Mouse (Mus musculus) MEL (cell line): Measurements from ENCODE around the gene Eef2k. TPM values are rescaled to one million over a fixed set of nuclear protein-coding genes. Genes with fewer than 3 reads are reported as not detected.
"Not testable (repeated sequence)": the region's sequence is repeated elsewhere in the genome, so short reads cannot be mapped to it uniquely, and the experiment has no call there.

Experiments
- DNase-seq: peaks from one replicate; pipeline ENCODE4 v3.0.0; 2011; ENCODE audit warnings: low read depth, low spot score
- H3K27ac ChIP-seq: 2 replicates; pipeline ENCODE4 v1.5.1; 2012; ENCODE audit warnings: low read depth, mild to moderate bottlenecking, control low read depth, low read length, moderate library complexity; ENCODE audit not compliant: control insufficient read depth
- H3K27me3 ChIP-seq, 2 experiments: fragments of 150-350 bp in 1 of 2; sonication (generic) in 1 of 2; 2 replicates each; pipeline ENCODE4 v1.6.1; 2012; ENCODE audit warnings: low read length in 2 of 2, mild to moderate bottlenecking in 2 of 2, improper control_type of control experiment in 1 of 2, moderate library complexity in 1 of 2; ENCODE audit not compliant: insufficient read depth in 2 of 2, control insufficient read depth in 1 of 2
- H3K36me3 ChIP-seq, 2 experiments: 2 replicates each; pipeline ENCODE4 v1.6.1; 2012 to 2014; ENCODE audit warnings: low read length in 2 of 2, improper control_type of control experiment in 1 of 2, inconsistent platforms in 1 of 2, mild to moderate bottlenecking in 1 of 2; ENCODE audit not compliant: insufficient read depth in 2 of 2, control insufficient read depth in 1 of 2
- H3K4me1 ChIP-seq, 2 experiments: fragments of 150-350 bp in 1 of 2; sonication (generic) in 1 of 2; 2 replicates each; pipeline ENCODE4 v1.6.1; 2012; ENCODE audit warnings: low read length in 2 of 2, improper control_type of control experiment in 1 of 2, mild to moderate bottlenecking in 1 of 2; ENCODE audit not compliant: insufficient read depth in 2 of 2, control insufficient read depth in 1 of 2
- H3K4me3 ChIP-seq, 2 experiments: fragments of 150-350 bp in 1 of 2; sonication (generic) in 1 of 2; 2 replicates each; pipeline ENCODE4 v1.5.1; 2012; ENCODE audit warnings: low read depth in 2 of 2, low read length in 2 of 2, mild to moderate bottlenecking in 2 of 2, moderate library complexity in 2 of 2, control low read depth in 1 of 2, improper control_type of control experiment in 1 of 2; ENCODE audit not compliant: control insufficient read depth in 1 of 2, insufficient read depth in 1 of 2
- H3K79me2 ChIP-seq: 2 replicates; pipeline ENCODE4 v1.6.1; 2012; ENCODE audit warnings: mild to moderate bottlenecking, low read length, moderate library complexity; ENCODE audit not compliant: control insufficient read depth, poor library complexity, insufficient read depth
- H3K9ac ChIP-seq: 2 replicates; pipeline ENCODE4 v1.6.1; 2012; ENCODE audit warnings: low read depth, mild to moderate bottlenecking, control low read depth, low read length, moderate library complexity; ENCODE audit not compliant: control insufficient read depth, poor library complexity, severe bottlenecking
- H3K9me3 ChIP-seq: fragments of 150-350 bp; sonication (generic); replicated peaks from 2 replicates; pipeline ENCODE4 v1.6.1; 2012; ENCODE audit warnings: mild to moderate bottlenecking, low read length, improper control_type of control experiment, moderate library complexity; ENCODE audit not compliant: insufficient read depth
- TBP ChIP-seq: IDR thresholded peaks from 2 replicates; pipeline ENCODE4 v1.8.0; 2011; ENCODE audit warnings: low read depth, low read length, improper control_type of control experiment
- polyA plus RNA-seq, 2 experiments: library from polyadenylated mRNA; stranded (reverse) in 1 of 2; unstranded in 1 of 2; fragments of >175 nt in 1 of 2; fragments of >200 nt in 1 of 2; gene quantifications; 2 replicates each; pipeline versions ENCODE4 v1.2.1 to v1.2.4; 2012; ENCODE audit warnings: low replicate concordance in 2 of 2, low read depth in 1 of 2; ENCODE audit not compliant: insufficient read length in 2 of 2, insufficient read depth in 1 of 2, missing spikeins in 1 of 2
- total RNA-seq: library from RNA; depleted of rRNA; stranded (reverse); fragments of 300-350 nt; gene quantifications from 2 replicates; pipeline ENCODE4 v1.2.3, GENCODE M21; 2012; rRNA removed

Eef2k gene
- total and polyA plus RNA-seq, 3 experiments = 56.2 to 69.2 TPM; not detected in 1

- not testable (repeated sequence) for H3K4me3 ChIP-seq, H3K79me2 ChIP-seq, H3K9ac ChIP-seq, H3K4me1 ChIP-seq, H3K9me3 ChIP-seq, H3K27me3 ChIP-seq, H3K36me3 ChIP-seq, H3K27ac ChIP-seq
- TF ChIP-seq TBP = peak; percentile 96
- DNase-seq = peak; percentile 28
These were observed 111.0 kb downstream of the Eef2k start for GRCm38 (mm10) chr7:120953591-120953990.

Other genes starting within 250 kb of the Eef2k start
- 229 and 244 TPM in 2 replicates for gene Uqcrc2, start 207.7 kb upstream of the Eef2k start, total RNA-seq
- 100 to 1,000 TPM; 338 to 659 TPM for gene Uqcrc2, start 207.7 kb upstream of the Eef2k start, polyA plus RNA-seq
- gene Pdzd9, start 172.5 kb upstream of the Eef2k start, total RNA-seq = 0.92 TPM in 2 replicates
- gene Pdzd9, start 172.5 kb upstream of the Eef2k start, polyA plus RNA-seq = under 1 TPM in 1 of 2 experiments, not detected in 1; 0.31 TPM
- 18.6 and 20.0 TPM in 2 replicates for gene Mosmo, start 165.2 kb upstream of the Eef2k start, total RNA-seq
- 10 to 100 TPM; 23.5 to 30.0 TPM for gene Mosmo, start 165.2 kb upstream of the Eef2k start, polyA plus RNA-seq
- not detected in 2 replicates for gene Vwa3a, start 103.5 kb upstream of the Eef2k start, total RNA-seq
- gene Vwa3a, start 103.5 kb upstream of the Eef2k start, polyA plus RNA-seq = not detected
- gene Gm5737, start 30.5 kb upstream of the Eef2k start, total RNA-seq = not detected in 2 replicates
- gene Gm5737, start 30.5 kb upstream of the Eef2k start, polyA plus RNA-seq = not detected
- 39.1 and 39.4 TPM in 2 replicates for gene Polr3e, start 74.9 kb downstream of the Eef2k start, total RNA-seq
- gene Polr3e, start 74.9 kb downstream of the Eef2k start, polyA plus RNA-seq = 10 to 100 TPM in 1 of 2 experiments, not detected in 1; 50.1 TPM
- gene Cdr2, start 139.5 kb downstream of the Eef2k start, total RNA-seq = 12.9 and 15.8 TPM in 2 replicates
- 10 to 100 TPM in 1 of 2 experiments, not detected in 1; 17.4 TPM for gene Cdr2, start 139.5 kb downstream of the Eef2k start, polyA plus RNA-seq
- not detected in 2 replicates for gene Mfsd13b, start 139.7 kb downstream of the Eef2k start, total RNA-seq
- gene Mfsd13b, start 139.7 kb downstream of the Eef2k start, polyA plus RNA-seq = under 1 TPM in 1 of 2 experiments, not detected in 1; 0.17 TPM
- 33.4 and 39.8 TPM in 2 replicates for gene Mettl9, start 191.6 kb downstream of the Eef2k start, total RNA-seq
- 10 to 100 TPM; 73.3 to 80.4 TPM for gene Mettl9, start 191.6 kb downstream of the Eef2k start, polyA plus RNA-seq
- gene Igsf6, start 231.7 kb downstream of the Eef2k start, total RNA-seq = 0.08 and 0.10 TPM in 2 replicates
- under 1 TPM in 1 of 2 experiments, not detected in 1; 0.42 TPM for gene Igsf6, start 231.7 kb downstream of the Eef2k start, polyA plus RNA-seq
- 0.13 and 0.23 TPM in 2 replicates for gene Otoa, start 238.8 kb downstream of the Eef2k start, total RNA-seq
- gene Otoa, start 238.8 kb downstream of the Eef2k start, polyA plus RNA-seq = under 1 TPM in 1 of 2 experiments, not detected in 1; 0.04 TPM